Mouse (Mus musculus) activated CD4-positive, CD25-positive, alpha-beta regulatory T cell, adult 9 weeks (primary cell): ENCODE data around the gene Muc20. TPM values are rescaled to one million over a fixed set of nuclear protein-coding genes. Genes with fewer than 3 reads are reported as not detected.

ENCODE experiments used
- polyA plus RNA-seq: library from polyadenylated mRNA; unstranded; fragments of 100-300 nt; shearing (Covaris generic); gene quantifications from one replicate; pipeline ENCODE4 v1.2.1, GENCODE M21; 2017

The Muc20 gene
- 0.55 TPM for polyA plus RNA-seq

GRCm38 (mm10) chr16:32797426-32797689 is at the start of gene Muc20:
TSS of gene Muc20 (minus strand) at chr16:32797435.

GRCm38 (mm10) chr16:32810321-32810720 is 13.1 kb upstream of the Muc20 start, which contains the start of gene Smbd1:
TSS of gene Smbd1 (minus strand) at chr16:32810477.

DNA sequence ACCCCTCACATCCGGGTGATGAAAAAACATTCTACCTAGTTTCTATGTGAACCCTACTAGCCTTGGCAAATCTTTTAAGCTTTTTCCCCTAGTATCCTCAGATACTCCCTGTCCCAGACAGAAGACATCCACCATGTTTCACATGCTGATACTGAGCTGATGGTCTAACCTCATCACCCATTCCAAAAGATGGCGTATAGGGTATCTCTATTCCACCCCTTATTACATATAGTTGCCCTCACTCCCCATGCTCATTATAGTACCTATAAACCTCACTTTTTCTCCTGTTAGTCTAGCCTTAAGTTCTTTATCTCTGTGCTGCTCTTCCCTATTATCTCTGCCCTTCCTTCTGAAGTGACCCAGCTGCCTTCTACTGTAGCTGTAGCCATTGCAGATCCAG is 61.6 kb downstream of the Muc20 start, which contains the start of gene Muc4:
Muc4 (plus strand) TSS at position 301 of the 400 bp plus-strand sequence.

Other genes with a start within 250 kb of the Muc20 start
- 40.1 TPM for gene Tfrc, start 188.5 kb downstream of the Muc20 start, polyA plus RNA-seq
- 14.4 TPM for gene Tnk2, start 153.6 kb downstream of the Muc20 start, polyA plus RNA-seq
- 0.27 TPM for gene Muc4, start 61.5 kb downstream of the Muc20 start, polyA plus RNA-seq
- gene Smbd1, start 13.0 kb upstream of the Muc20 start, polyA plus RNA-seq, result not detected
- gene Fyttd1, start 80.1 kb upstream of the Muc20 start, polyA plus RNA-seq, result 80.6 TPM
- 24.7 TPM for gene Rubcn, start 80.3 kb upstream of the Muc20 start, polyA plus RNA-seq
- gene Lrch3, start 116.7 kb upstream of the Muc20 start, polyA plus RNA-seq, result 91.0 TPM